Mouse (Mus musculus) right cerebral cortex, postnatal 14 days (tissue): ENCODE results near the gene Rnd3.

Experiments used
- DNase-seq: peaks from one replicate; pipeline ENCODE4 v3.0.0; 2022

The Rnd3 gene

GRCm38 (mm10) chr2:51148975-51149374 is at the start of gene Rnd3:
Gene Rnd3, minus strand, starts transcription at chr2:51149111.
- DNase-seq: peak; percentile 93

DNA sequence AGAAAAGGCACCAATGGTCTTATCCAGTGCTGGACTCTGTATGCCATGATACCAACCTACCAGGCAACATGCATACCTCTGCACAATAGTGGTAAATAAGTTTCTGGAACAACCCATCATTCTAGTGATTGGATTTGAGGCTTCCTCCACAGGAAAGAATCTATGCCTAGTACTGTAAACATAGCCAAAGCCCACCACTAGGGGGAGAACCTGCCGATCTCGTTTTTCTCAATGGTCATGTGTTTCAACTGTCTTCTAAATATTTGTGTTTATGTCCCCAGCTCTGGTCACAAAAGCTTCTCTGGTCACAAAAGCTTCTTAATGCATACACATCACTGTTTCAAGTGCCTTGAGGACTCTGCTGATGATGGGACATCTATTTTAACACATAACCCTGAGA is 43.4 kb upstream of the Rnd3 start:
- DNase-seq: no peak

DNA sequence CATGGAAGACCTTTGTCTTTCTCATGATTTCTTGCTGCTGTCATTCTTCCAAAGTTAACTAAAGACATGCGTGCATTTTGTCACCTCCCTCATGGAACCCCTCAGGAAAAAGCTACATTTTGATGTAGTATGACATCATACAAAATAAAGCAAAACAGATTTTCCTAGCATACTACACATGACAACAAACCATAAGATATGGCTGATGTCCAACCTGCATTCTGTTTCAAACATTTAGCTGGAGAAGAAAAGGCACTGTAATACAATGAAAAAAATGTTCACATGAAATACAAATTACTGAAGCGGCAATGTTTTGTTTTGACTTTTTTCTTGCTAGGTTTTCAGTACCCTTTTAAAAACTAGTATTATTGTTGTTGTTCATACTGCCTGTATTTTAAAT is 36.9 kb upstream of the Rnd3 start:
- DNase-seq: no peak

GRCm38 (mm10) chr2:51182990-51183389 is 34.1 kb upstream of the Rnd3 start:
- no peak for DNase-seq

DNA sequence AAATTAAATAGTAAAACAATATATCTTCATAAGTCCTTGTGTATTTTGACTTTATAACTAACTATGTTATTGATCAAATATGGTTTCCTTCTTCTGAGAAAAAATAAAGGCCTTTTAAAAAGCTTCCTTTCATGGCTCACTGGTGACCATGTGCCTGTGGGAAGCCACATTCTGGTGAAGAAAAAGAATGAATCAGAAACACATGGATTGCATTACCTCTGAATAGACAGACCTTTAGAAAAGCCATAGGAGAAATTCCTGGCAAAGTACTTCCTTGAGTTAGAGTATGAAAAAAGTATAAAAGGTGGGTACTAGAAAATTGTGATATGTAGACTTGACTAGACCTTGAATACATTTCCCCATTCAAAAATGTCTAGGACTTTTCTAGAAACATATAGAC is 32.5 kb upstream of the Rnd3 start:
- no peak for DNase-seq

DNA sequence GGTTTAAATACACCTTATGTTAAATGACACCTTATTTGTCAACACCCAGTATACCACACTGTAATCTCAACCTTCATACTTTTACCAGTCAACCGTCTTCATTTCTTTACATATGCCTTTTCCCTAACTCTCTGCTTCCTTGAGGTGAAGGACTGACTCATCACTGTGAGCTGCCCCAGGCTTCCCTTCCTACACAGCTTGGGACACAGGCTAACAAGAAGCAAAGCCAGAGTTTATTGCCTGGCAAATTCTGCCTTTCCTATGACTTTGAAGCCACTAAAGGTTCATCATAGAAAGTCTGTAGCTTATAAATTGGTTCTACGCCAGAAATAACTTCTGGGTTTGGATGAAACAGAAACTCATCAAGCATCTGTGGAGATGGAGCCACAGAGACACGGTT is 30.2 kb upstream of the Rnd3 start:
- DNase-seq: no peak

GRCm38 (mm10) chr2:51177615-51178014 is 28.7 kb upstream of the Rnd3 start:
- DNase-seq: no peak

DNA sequence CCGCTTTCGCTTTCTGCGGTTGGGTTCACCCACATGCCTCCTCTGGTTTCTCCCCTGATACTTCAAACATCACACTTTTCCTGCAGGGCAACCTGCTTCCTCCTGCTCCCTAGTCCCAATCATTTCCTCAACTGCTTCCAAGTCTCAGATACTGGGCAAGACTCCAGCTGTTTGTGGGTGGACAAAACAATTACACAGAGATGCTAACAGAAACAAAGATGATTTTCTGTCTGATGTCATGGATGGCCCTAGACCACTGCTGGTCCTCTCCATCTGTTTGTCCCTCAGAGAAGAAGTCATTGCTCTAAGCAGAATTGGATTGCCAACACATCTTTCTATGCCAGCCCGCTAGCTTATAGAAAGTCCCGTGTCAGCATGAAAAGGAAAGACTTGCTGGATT is 26.4 kb upstream of the Rnd3 start:
- no peak for DNase-seq

GRCm38 (mm10) chr2:51161110-51161509 is 12.2 kb upstream of the Rnd3 start:
- DNase-seq: no peak

DNA sequence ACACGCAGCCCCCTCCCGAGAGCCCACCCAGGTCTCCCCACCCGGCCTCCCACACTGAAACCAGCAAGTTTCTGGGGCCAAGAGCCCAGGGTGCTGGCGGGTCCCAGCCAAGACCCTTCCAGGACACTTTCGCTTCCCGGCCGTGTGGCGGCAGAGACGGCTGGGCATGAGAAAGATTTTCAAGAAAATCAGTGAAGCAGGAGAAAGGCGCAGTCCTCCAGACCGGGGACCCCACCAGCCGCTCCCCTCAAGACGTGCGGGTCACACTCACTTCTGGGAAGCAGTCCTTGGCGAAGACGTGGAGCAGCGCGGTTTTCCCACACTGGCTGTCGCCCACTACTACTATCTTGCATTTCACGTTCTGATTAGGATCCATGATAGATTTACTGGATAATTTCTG is 457 bp downstream of the Rnd3 start:
- DNase-seq: peak; percentile 36

GRCm38 (mm10) chr2:51148065-51148407 is 875 bp downstream of the Rnd3 start:
- no peak for DNase-seq

GRCm38 (mm10) chr2:51147318-51148064 is 1.4 kb downstream of the Rnd3 start:
- DNase-seq: peak; percentile 61

DNA sequence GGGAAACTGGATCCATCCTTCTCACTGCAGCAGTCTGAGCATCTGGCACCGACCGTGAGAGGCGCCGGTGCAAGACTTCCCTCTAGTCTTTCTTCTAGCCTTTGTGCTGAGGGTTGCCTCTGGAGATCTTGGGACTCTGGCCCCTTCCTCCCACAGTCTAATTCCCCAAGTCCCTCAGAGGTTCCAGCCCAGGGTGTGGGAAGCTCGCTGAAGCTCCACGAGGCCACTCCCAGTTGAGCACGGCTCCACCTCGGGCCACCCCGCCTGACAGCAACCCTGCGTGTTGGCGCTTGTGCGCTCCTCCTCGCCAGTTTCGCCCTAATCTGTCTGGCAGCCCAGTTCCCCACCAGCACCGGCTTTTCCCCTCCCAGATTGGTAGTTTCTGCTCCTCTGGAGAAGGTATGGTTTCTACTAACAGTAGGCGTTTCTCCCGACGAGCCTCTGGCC is 2.0 kb downstream of the Rnd3 start:
- peak; percentile 72 for DNase-seq

DNA sequence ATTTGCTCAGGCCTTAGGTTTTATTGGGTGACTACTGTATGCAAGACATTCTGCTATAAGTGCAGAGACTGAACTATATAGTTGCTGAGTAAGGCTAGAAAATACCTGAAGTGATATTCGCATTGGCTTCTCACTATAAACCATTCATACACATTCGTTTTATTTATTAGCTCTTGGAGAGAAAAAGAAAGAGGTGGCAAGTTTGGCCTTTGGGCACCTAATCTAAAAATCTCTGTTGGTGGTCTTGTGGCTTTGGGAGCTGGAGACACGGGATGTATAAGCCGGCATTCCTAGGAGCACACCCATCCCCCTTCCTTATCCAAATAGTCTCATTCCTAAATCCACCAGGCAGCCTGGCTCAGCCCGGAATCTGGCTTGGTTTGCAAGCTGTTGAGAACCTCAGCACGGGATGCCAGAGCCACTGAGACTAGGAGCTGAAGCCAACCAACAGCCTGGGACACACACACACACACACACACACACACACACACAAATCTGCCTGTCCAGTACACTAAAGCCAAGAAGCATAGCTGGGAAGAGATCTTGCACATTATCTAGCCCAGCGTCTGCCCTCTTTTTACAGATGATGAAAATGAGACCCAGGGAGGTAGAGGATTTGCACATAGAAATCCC is 3.0 kb downstream of the Rnd3 start:
- DNase-seq: peak; percentile 55

DNA sequence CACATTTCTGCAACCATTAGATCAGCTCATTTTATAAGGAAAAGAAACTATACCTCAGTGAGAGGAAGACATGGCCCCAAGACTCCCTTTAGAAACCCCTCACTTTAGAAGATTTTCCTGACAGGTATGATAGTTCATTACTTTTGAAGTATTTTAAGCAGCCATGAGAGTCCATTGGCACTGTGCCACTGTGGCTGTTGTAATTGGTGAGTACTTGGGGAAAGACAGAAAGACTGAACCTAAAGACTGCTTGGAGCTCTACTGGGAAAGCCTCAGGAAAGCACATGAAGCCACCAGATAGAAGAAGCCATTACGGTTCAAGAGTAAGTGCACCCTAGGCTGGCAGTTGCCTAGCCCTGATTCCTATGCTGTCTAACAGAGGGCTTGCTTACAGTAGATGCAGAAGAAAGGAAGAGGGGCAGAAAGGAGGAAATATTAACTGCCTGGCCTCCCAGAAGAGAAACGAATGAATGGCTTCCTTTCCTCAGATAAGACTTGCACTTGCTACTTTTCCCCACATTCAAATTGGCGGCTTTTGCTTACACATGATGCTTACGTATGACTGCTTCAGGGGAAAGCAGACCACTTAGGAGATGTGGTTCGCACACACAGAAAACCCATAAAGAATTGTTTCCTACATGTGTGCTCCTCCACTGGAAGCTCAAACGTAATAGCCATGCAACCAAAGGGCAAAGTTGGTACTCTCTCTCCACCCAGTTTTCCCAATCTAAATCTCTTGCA is 4.4 kb downstream of the Rnd3 start:
- no peak for DNase-seq

- DNase-seq: no peak
These were observed 6.5 kb downstream of the Rnd3 start for GRCm38 (mm10) chr2:51142422-51142821.

GRCm38 (mm10) chr2:51141345-51141744 is 7.6 kb downstream of the Rnd3 start:
- no peak for DNase-seq

- DNase-seq: no peak
These were observed 8.4 kb downstream of the Rnd3 start for GRCm38 (mm10) chr2:51140486-51140885.

DNA sequence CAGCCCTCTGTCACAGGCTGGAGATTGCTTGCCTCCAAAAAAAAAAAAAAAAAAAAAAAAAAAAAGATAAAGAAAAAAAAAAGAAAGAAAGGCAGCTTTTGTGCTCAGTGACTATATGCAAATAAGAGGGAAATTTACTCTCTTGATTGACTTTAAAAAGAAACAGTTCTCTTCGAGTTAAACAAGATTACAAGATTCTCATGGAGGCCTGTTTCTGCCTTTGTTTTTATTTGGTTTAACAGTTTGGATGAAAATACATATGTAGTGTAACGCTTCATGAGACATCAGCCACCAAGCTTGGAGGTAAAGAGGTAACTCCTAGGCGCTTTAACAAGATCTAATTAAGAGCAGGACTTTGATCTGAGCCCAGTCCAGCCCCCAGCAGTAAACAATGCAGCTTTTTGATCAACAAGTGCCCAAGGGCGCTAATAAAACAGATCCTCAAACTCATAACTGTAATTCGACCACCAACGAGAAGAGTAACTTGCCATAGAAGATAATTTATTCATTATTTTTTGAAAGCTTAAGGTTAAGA is 8.9 kb downstream of the Rnd3 start:
- no peak for DNase-seq

DNA sequence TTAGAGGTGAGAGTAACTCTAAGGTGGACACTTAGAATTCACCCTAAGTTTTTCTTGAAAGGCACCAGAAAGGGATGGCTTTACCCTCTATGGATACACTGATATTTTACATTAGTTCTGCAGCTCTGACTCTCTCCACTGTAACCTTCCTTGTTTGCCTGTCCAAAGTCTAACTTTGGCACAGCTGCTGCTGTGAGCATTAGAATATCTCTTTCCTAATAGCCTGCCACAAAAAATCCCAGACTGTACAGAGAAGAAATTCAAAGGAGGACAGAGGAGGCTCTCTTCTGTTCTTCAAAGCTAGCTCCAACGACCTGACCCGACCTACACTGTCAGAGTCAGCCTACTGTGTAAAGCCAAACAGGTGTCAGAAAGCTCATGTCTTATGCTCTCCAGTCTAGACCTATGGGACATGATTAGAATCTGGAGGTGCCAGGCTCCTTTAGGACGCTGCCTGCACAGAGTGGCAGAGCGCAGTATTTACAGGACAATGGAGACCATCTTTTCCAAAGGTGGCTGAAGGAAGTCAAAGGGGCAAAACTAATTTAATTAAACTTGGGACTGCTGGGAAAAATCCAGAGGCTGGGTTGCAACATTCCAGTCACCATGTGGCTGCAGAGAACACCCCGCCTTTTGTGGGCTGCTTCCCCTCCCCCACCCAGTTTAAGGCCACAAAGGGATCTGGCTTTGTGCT is 9.5 kb downstream of the Rnd3 start:
- no peak for DNase-seq

GRCm38 (mm10) chr2:51137726-51138125 is 11.2 kb downstream of the Rnd3 start:
- DNase-seq: no peak

DNA sequence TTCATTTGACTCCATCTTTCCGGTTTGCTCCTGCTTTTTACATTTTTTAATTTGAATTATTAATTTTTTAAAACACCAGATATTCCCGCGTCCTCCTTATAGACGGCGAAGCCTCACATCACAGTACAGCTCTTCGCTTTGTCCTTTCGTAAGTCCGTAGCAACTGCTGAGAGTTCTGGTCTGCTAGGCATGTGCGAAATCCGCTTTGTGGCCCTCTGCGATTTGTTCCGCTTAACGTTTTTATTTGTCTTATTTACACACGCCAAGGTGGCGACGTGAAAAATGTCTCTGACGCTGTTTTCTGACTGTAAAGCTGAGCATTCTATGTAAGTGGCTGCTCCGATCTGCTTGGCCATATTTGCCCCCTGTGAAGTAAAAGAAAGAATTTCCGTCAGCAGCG is 16.7 kb downstream of the Rnd3 start:
- no peak for DNase-seq

- no peak for DNase-seq
These were observed 20.8 kb downstream of the Rnd3 start for GRCm38 (mm10) chr2:51128090-51128489.
